Mouse (Mus musculus) CD4-positive, CD25-positive, alpha-beta regulatory T cell, adult 4 months (primary cell): ENCODE measurements at regions not wholly inside any gene's neighbourhood (a gene's known extent, or its start where the extent isn't known, plus 50 kb on each side); places are given as distances from the start of the nearest gene placed in this dataset.

Source experiments
- ATAC-seq: one replicate; pipeline ENCODE4 v1.8.0; 2017

DNA sequence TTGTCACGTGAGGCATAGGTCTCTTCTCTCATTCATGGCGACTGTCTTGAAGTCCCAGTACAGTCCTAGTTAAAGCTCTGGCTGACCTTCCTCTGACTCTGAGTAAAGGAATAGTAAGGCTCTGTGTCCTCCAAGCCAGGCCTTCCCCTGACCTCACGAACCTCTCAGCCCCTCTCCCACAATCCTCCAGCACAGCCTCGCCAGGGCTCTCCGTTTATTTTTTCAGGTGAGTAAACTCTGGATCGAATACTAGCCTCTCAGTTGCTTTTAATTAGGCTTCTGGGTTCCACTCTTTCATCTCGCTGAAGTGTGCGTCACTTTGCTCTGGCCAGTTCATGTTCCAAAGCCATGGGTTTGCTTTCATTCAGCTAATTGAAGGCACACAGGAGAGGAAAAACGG is 133.8 kb downstream of the Mylk4 start:
- no peak for ATAC-seq

- ATAC-seq, result no peak
These were observed 140.6 kb downstream of the Mylk4 start for GRCm38 (mm10) chr13:32643030-32643750.

DNA sequence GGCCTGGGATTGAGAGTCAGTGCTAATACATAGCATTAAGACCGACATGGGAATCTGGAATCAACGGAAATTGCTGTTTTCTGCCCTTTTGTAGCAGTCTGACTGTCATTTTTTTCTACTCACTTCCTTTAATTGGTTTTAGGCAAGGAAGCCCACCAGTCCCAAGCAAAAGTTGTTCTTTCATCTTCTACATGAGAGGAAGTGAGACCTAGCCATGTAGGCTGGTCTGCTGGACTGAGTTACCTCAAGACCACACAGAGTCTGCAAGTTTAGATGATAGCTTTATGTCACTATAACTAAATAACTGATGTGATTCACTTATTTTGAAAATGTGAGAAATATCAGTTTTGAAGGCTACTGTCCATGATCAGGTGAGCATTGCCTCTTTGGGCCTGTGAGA is 142.8 kb downstream of the Mylk4 start:
- ATAC-seq, result no peak

GRCm38 (mm10) chr13:32630122-32630732 is 153.5 kb downstream of the Mylk4 start:
- no peak for ATAC-seq

DNA sequence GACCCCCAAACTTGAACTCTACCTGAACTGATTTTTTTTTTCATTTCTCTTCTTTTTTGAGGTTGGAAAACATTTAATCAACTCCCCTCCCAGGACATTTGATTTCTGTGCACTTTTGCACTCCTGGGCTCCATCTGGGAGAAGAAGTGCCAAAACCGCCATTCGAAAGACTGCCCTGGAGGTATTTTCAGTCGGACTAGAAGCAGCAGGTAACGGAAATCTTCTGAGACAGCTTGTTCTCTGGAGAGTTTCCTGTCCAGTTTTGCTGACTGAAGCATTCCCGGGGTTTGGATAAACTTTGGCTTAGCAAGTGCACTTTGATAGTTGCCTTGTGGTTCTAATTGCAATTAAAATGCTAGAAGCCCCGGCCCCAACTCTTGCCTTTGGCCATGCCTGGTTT is 169.8 kb downstream of the Mylk4 start:
- ATAC-seq, result no peak

DNA sequence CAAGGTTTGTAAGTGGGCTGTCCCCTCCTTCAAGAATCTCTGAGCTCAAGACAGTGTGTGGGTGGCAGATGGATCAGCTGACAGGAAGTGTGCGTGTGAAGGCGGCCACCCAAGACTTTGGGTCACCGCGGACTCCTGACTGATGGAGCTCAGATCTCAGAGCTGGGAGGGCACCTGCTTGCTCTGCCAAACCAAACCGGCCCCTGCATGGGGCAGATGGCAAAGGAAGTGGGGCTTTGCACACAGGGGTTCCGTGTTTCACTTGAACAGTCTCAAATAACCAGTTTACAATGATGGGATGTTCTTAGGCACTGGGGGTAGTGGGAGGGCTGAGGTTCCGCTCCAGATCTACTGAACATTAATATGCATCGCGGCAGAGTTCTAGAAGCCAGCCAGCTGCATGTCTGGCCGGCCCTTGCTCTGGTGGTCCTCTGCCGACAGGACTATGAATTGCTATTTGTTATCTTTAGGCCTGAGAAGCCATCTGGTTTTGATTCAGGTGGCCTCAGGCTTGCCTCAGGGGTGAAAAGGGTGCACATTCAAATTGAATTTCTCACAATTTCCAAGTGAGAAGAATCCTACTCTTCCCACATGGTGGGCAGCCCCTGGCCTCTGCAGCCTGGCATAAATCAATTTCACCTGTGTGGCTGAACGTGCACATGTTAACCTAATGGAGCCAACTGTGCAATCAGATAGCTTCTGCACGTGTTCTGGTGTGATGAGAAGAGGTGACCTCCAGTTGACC is 172.0 kb downstream of the Mylk4 start:
- peak; percentile 92 for ATAC-seq

DNA sequence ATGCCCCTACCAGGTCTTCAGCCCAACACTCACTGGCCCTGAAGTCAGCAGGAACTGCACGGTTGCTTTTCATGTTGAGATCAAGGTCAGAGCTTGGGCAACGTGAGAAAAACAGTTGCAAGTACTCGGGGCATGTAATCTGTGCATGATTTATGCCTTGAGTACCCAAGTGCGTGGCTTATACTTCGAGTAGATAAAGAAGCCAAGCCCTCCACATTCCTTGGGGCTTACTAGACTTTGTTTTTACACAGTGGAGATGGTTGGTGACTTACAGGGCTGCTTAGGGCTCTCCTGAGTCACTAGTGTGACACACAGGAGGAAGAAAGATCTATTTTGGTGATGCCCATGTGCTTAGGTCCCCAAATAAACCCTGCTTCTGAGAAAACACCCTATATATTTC is 172.8 kb downstream of the Mylk4 start:
- no peak for ATAC-seq

DNA sequence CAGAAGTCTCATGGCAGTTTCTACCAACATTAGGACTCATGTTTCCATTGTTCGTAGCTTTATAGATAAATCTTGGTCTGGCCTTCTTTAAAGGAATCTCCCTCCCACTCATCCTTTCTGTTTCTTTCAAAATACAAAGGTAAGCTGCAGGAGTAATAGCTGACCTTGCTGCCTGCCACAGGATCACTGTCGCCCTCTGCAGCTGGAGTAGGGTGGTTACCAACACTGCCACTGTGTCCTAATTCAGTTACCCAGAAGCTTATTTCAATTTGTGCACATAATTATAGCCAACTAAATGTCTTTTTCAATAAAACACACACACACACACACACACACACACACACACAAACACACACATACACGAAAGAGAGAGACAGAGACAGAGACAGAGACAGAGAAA is 175.3 kb downstream of the Mylk4 start:
- no peak for ATAC-seq

GRCm38 (mm10) chr13:32603925-32604590 is 179.7 kb downstream of the Mylk4 start:
- ATAC-seq, result no peak

GRCm38 (mm10) chr13:32601315-32601714 is 182.4 kb downstream of the Mylk4 start:
- ATAC-seq, result no peak

DNA sequence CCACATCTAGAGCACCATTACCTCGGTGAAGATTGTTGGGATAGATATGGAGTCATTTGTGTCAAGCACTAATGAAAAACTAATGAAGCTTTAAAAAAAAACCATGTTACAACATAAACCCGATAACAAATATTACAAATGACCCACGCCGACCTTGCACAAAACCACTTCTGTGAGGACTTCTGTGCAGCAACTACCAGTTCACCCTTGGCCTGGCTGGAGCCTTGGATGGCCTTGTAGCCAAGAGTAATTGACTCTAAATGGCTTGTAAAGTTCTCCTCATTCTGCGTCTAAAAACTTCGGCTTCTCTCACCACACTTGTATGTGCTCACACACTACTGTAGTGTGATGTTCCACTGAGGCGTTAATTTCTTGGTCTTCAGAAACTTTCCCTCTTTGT is 190.1 kb downstream of the Mylk4 start:
- no peak for ATAC-seq

DNA sequence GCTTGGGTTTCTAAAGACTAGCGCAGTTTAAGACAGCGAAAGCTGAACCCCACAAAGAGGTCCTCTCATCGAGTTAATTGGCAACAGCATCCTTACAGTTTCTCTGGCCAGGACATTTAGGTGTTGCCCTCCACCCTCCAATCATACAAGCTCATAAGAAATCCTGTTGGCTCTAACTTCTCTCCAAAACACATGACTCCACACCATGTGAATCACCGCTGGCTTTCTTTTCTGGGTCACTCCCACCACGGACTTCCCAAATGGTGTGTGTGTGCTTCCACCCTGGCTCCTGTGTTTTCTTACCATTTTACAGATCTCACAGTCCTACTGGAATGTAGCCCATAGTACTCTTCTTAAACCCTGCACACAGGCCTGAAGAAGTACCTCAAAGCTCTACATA is 190.6 kb downstream of the Mylk4 start:
- ATAC-seq, result no peak

- no peak for ATAC-seq
These were observed 202.2 kb downstream of the Mylk4 start for GRCm38 (mm10) chr13:32581598-32581997.

DNA sequence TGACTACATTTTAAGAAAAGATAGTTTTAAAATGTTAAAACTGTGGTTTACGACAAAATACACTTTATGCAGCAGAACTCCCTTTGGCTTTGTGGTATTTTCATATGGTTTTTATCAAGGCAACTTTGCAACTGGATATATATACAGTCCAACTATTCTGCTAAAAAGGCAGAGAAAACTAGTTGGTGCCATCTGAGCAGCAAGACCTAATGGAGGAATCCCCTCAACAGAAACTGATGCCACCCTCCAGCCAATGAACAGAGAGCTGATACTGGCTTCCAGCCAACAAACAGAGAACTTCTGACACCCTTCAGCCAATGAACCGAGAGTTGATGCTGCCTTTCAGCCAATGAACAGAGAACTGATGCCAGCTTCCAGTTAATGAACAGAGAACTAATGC is 215.9 kb downstream of the Mylk4 start:
- no peak for ATAC-seq

- no peak for ATAC-seq
These were observed 222.1 kb upstream of the Gmds start for GRCm38 (mm10) chr13:32560666-32561065.

- no peak for ATAC-seq
These were observed 217.9 kb upstream of the Gmds start for GRCm38 (mm10) chr13:32556396-32556795.

DNA sequence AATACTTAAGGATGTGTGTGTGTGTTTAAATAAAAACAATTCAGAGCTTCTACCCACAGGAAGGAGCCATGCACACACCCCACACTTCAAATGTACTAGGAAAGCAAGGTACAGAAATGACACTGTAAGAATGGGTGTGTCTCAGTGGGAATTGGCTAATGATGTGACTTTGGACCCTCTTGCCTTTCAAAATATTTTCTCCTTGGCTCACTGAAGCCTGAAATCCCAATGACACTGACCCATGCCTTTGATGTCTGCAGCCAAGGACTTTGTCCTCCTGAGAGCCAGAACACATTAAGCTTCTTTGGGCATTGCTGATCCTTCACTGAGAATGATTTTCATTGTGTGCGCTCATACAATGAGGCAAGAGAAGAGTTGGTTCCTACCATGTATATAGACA is 216.5 kb upstream of the Gmds start:
- no peak for ATAC-seq

DNA sequence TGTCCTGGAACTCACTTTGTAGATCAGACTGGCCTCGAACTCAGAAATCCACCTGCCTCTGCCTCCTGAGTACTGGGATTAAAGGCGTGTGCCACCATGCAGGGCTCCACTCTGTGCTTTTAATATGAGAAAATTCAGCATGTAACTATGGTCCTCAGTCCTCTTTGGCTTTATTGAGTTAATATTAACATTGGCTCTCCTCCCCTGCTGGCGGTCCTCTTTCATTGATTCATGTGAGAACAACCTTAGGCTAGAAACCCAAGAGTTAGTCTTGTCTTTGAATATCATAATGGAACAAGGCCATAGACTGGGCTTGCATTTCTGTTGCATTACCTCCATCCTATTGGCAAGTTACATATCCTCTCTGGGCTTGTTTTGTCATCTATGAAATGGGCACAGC is 216.1 kb upstream of the Gmds start:
- no peak for ATAC-seq

- ATAC-seq, result no peak
These were observed 214.6 kb upstream of the Gmds start for GRCm38 (mm10) chr13:32553136-32553535.

- no peak for ATAC-seq
These were observed 211.6 kb upstream of the Gmds start for GRCm38 (mm10) chr13:32550113-32550512.

DNA sequence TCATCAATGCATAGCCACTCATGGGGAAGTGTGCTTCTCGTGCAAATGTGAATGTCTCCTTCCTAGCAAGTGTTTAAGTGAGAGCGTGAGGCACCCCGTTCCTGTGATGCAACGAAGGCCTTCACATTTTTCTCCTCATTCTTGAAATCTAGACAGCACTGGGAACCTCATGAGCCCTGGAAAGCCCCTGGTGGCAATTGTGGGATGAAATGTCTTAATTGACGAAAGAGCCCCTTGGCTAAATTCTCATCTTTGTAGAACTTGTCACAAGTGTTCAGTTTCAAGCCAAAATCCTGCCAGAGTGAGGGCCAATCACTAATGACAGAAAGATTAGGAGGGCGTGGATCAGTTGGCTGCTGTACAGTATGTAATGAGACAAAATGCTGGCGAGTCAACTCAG is 208.6 kb upstream of the Gmds start:
- ATAC-seq, result no peak

DNA sequence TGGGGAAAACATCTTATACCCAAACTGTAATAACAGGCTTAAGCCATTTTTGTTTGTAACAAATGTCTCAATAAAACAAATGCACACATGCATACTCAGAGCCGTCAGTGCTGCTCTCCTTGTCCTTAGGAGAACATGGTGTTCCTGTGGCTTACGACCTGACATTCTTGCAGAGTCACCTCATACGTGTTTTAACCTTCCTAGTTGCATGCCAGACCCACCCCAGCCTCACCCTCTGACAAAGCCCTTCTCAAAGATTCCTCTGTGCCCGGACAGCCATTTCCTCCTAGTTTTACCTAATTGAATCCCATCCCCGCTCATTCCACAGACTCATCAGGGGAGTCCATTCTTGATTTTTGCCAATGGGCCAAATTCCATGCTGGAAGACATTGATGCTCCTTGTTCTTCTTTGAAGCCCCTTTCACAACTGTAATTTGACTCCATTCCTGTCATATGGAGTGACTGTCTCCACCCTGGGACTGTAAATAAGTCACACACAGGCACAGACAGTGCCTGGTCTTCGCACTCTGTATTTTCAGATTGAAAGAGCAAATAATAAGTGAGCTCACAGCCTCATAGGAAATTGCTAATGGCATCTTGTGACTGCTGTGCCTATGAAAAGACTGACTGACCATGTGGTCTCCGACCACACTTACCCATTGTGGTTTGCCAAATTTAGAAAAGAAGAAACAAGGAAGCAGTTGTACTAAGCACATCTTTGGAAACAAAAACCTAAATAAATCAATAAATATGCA is 206.6 kb upstream of the Gmds start:
- no peak for ATAC-seq

GRCm38 (mm10) chr13:32541611-32542010 is 203.1 kb upstream of the Gmds start:
- no peak for ATAC-seq
